Mouse (Mus musculus) liver, adult 2 months (tissue): ENCODE measurements at regions not wholly inside any gene's neighbourhood (a gene's known extent, or its start where the extent isn't known, plus 50 kb on each side); places are given as distances from the start of the nearest gene placed in this dataset.

Experiments
- CTCF ChIP-seq: fragments of 200-500 bp; IDR thresholded peaks from 2 replicates; pipeline ENCODE4 v1.5.1; 2011; ENCODE audit warnings: low read depth, low read length, control low read depth
- POLR2A ChIP-seq: fragments of 200-500 bp; IDR thresholded peaks from 2 replicates; pipeline ENCODE4 v1.6.1; 2011; ENCODE audit warnings: low read length, control low read depth; ENCODE audit not compliant: insufficient read depth; ENCODE audit errors: extremely low read depth

GRCm38 (mm10) chr1:112785135-112785681, 920.5 kb upstream of the Dsel start:
- TF ChIP-seq CTCF (no peak), POLR2A (no peak)
